Mouse (Mus musculus) left cerebral cortex, adult 2 months (tissue): ENCODE results near the gene Zbtb38. TPM values are rescaled to one million over a fixed set of nuclear protein-coding genes. Genes with fewer than 3 reads are reported as not detected.
"Not testable (repeated sequence)": the region's sequence is repeated elsewhere in the genome, so short reads cannot be mapped to it uniquely, and the experiment has no call there.

Experiments used
- DNase-seq, 2 experiments: peaks; one replicate each; pipeline ENCODE4 v3.0.0; 2021 to 2022; ENCODE audit warnings: low spot score in 2 of 2, mixed read lengths in 1 of 2; ENCODE audit errors: extremely low spot score in 1 of 2
- H3K27ac ChIP-seq: fragments of 200-600 bp; 2 replicates; pipeline ENCODE4 v1.8.1; 2022
- H3K4me3 ChIP-seq: fragments of 200-600 bp; 2 replicates; pipeline ENCODE4 v1.8.1; 2022
- CTCF ChIP-seq: fragments of 200-600 bp; IDR thresholded peaks from 2 replicates; pipeline ENCODE4 v1.8.1; 2022; ENCODE audit warnings: antibody characterized with exemption, mild to moderate bottlenecking, moderate library complexity
- intact Hi-C: fragments of 180-260 bp; cut with DNase I; formaldehyde crosslinking; loops from one replicate; pipeline ENCODE4 v1.15.1; 2025
- total RNA-seq, 2 experiments: library from RNA; stranded (reverse); gene quantifications; 2 replicates each; pipeline ENCODE4 v1.2.3; 2021

The Zbtb38 gene
- total RNA-seq, 2 experiments from 2014 or later: 64.2 to 68.6 TPM

GRCm38 (mm10) chr9:96668628-96669027, 84.0 kb downstream of the Zbtb38 start:
- Histone ChIP-seq H3K4me3 (no peak overlapping the region), H3K27ac (no peak overlapping the region; the same call in 1 of the 2 replicates)
- intact Hi-C loops: loop anchor here (1.0 to 2.0 kb wide), 3 partner anchors 38 to 150 kb away; partner anchors contain the start of gene Rasa2
- peak; percentile 78 for DNase-seq
- peak; percentile 80 for TF ChIP-seq CTCF

GRCm38 (mm10) chr9:96660510-96661244, 92.0 kb downstream of the Zbtb38 start:
- TF ChIP-seq CTCF: no peak
- no peak overlapping the region for H3K4me3 ChIP-seq
- H3K27ac ChIP-seq: no peak overlapping the region; the same call in 1 of the 2 replicates
- peak in 1 of 2 experiments; percentile 25 for DNase-seq
- intact Hi-C loops: no loop called here

GRCm38 (mm10) chr9:96659801-96660200, 92.8 kb downstream of the Zbtb38 start:
- intact Hi-C loops: no loop called here
- Histone ChIP-seq H3K4me3 (no peak overlapping the region), H3K27ac (peak overlapping the region; percentile 61; the same call in 1 of the 2 replicates)
- DNase-seq: no peak
- TF ChIP-seq CTCF: no peak

GRCm38 (mm10) chr9:96653538-96653937, 99.1 kb downstream of the Zbtb38 start:
- TF ChIP-seq CTCF: no peak
- H3K4me3 ChIP-seq: no peak overlapping the region
- no peak for DNase-seq
- no peak overlapping the region for H3K27ac ChIP-seq
- intact Hi-C loops: no loop called here

GRCm38 (mm10) chr9:96652763-96653162, 99.9 kb downstream of the Zbtb38 start:
- TF ChIP-seq CTCF: peak; percentile 57
- DNase-seq: no peak
- Histone ChIP-seq H3K4me3 (no peak overlapping the region), H3K27ac (no peak overlapping the region)
- intact Hi-C loops: loop anchor here (1.0 kb wide), 1 partner anchor 78 kb away; no protein-coding TSS in a partner anchor

GRCm38 (mm10) chr9:96650807-96651206, 101.8 kb downstream of the Zbtb38 start:
- Histone ChIP-seq H3K27ac (no peak overlapping the region), H3K4me3 (no peak overlapping the region)
- TF ChIP-seq CTCF: no peak
- intact Hi-C loops: loop anchor here (2.0 kb wide), 1 partner anchor 20 kb away; the partner anchor contains the start of gene Rasa2
- no peak for DNase-seq

GRCm38 (mm10) chr9:96649924-96650323, 102.7 kb downstream of the Zbtb38 start:
- Histone ChIP-seq H3K4me3 (no peak overlapping the region), H3K27ac (peak overlapping the region; percentile 78)
- peak; percentile 57 to 62 for DNase-seq
- intact Hi-C loops: loop anchor here (2.0 to 10.0 kb wide), 2 partner anchors 19 to 285 kb away; partner anchors contain the start of genes Atp1b3 and Rasa2
- TF ChIP-seq CTCF: no peak

DNA sequence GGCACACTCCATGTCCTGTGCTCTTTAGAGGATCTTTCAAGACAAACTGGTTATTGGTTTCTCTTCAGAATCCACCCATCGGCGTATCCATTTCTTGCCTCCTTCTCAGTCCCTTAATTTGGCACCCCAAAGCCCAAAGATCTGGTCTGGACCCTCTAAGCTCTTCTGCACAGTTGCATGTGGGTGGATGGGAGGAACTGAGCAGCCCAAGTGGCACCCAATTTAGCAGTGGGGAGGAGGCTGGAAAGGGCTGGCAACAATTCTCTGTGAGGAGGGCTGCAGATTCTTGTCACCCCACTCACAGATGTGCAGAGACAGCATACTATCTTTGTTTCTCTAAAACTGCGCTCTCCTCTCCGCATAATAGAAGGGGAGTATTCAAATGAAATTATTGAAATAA, 103.3 kb downstream of the Zbtb38 start:
- intact Hi-C loops: loop anchor here (10.0 kb wide), 1 partner anchor 285 kb away; the partner anchor contains the start of gene Atp1b3
- no peak for TF ChIP-seq CTCF
- peak in 1 of 2 experiments; percentile 35 for DNase-seq
- H3K4me3 ChIP-seq: no peak overlapping the region
- H3K27ac ChIP-seq: peak overlapping the region; percentile 78

DNA sequence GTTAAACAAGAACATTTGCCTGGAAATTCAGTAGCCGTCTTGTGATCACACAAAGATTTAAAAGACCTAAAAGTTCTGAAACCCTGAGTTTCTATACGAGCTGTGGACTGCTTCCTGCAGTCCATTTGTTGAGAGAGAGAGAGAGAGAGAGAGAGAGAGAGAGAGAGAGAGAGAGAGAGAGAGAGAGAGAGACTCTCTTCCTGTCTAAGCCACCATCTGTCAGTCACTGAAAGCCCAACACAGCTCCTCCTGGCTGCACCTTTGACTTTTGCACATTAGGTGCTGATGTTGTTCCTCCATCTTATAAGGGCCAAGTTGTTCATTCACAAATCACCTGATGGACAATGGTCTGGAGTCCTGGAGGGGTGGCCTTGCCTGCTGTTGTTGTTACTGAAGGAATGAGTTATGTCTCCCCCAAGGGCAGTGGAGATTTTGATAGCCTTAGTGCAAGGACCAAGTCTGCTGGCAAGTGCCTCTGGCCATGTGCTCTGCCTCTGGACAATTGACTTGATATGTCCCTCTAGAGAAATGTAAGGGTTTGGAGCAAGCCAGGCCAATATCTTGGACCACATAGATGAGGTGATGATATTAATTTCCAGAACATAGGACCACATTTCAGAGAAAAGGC, 105.8 kb downstream of the Zbtb38 start:
- TF ChIP-seq CTCF: no peak
- intact Hi-C loops: loop anchor here (10.0 kb wide), 1 partner anchor 282 kb away; the partner anchor contains the start of gene Atp1b3
- Histone ChIP-seq H3K4me3 (no peak overlapping the region), H3K27ac (no peak overlapping the region)
- no peak for DNase-seq

DNA sequence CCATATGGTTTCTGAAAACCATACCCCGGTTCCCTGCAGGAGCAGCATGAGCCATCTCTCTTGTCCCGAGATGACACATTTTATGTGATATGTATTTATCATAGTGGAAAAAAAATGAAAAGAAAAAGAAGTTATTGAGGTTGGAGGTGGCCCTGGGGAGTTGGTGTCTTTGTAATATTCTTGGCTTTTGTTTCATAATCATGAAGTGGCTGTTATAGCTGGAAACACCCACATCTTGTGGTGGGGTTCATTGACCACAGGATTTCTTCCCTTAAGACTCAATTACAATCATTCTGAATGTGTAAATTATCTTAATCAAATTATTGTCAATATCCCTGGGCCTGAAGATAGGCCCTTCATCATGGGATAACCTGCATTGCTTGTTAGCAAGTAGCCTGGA, 107.8 kb downstream of the Zbtb38 start:
- no peak for TF ChIP-seq CTCF
- Histone ChIP-seq H3K27ac (no peak overlapping the region), H3K4me3 (no peak overlapping the region)
- intact Hi-C loops: loop anchor here (10.0 kb wide), 1 partner anchor 280 kb away; the partner anchor contains the start of gene Atp1b3
- DNase-seq: no peak

DNA sequence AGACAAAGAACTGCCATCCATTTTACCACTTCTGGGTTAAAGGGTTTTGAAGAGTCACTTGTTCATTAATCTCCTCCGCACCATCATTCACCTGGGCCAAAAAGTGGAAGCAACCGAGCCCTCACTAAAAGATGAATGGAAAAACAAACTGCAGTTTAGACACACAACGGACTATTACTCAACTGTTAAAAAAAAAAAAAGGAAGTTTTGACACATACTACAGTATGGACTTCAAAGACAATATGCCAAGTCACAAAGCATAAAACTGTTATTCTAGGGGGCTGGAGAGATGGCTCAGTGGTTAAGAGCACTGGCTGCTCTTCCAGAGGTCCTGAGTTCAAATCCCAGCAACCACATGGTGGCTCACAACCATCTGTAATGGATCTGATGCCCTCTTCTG, 108.6 kb downstream of the Zbtb38 start:
- intact Hi-C loops: loop anchor here (10.0 kb wide), 1 partner anchor 279 kb away; the partner anchor contains the start of gene Atp1b3
- H3K4me3 ChIP-seq, DNase-seq, H3K27ac ChIP-seq: not testable (repeated sequence)

GRCm38 (mm10) chr9:96639451-96639850, 113.2 kb downstream of the Zbtb38 start:
- Histone ChIP-seq H3K27ac (no peak overlapping the region), H3K4me3 (no peak overlapping the region)
- intact Hi-C loops: no loop called here
- DNase-seq: no peak
- TF ChIP-seq CTCF: no peak
